Comparison of ENCODE assay signal across 7 mouse cellular contexts in genomic region chr11:75147846-75148168, GRCm38 (mm10). TPM values are rescaled to one million over a fixed set of nuclear protein-coding genes. Genes with fewer than 3 reads are reported as not detected.
DNase-seq lines count a peak whose midpoint lies in the region; ATAC-seq and TF ChIP-seq lines count a peak whose summit lies in the region.

No protein-coding gene starts in this region.

- 0 out of 2 replicates have a peak, but pooled peaks cover 3% of the 10 kb centered on the region for H3K36me3 ChIP-seq in ES-Bruce4 (ENCODE audit: control insufficient read depth, insufficient read depth, low read length, poor library complexity, severe bottlenecking)
- peaks cover 33% of the 10 kb centered on the region for H3K36me3 ChIP-seq in limb, embryonic 15.5 days
- H3K36me3 ChIP-seq in stomach, embryonic 16.5 days (ENCODE audit: control insufficient read depth, insufficient read depth, low read length) = peaks cover 2% of the 10 kb centered on the region; the same call in 1 of the 2 replicates

- H3K4me2 ChIP-seq in limb, embryonic 15.5 days = peak overlapping the region; percentile 10; the same call in 1 of the 2 replicates
- H3K4me2 ChIP-seq in stomach, embryonic 16.5 days (ENCODE audit: low read depth, low read length) = no peak overlapping the region

- no peak for TF ChIP-seq POLR2A in ES-Bruce4 (IDR thresholded peaks at IDR 0.05; ENCODE audit: insufficient read depth, low read length)
- no peak for TF ChIP-seq POLR2A in brain, embryonic 14.5 days (IDR thresholded peaks at IDR 0.05; ENCODE audit: borderline replicate concordance, extremely low read depth, insufficient read depth, insufficient read length, poor library complexity, severe bottlenecking)

- no peaks in the 10 kb centered on the region for H3K9me3 ChIP-seq in ES-Bruce4 (replicated peaks; ENCODE audit: control insufficient read depth, insufficient read depth, low read length, poor library complexity, severe bottlenecking)
- H3K9me3 ChIP-seq in limb, embryonic 15.5 days = no peaks in the 10 kb centered on the region
- H3K9me3 ChIP-seq in stomach, embryonic 16.5 days (replicated peaks; ENCODE audit: control insufficient read depth, low read length) = no peaks in the 10 kb centered on the region

- H3K27ac ChIP-seq in ES-Bruce4 (ENCODE audit: insufficient read depth, low read length) = 0 out of 2 replicates have a peak overlapping the region, but pooled peaks have one; percentile 10
- peak overlapping the region; percentile 86 for H3K27ac ChIP-seq in limb, embryonic 15.5 days
- peak overlapping the region; percentile 95 for H3K27ac ChIP-seq in stomach, embryonic 16.5 days (ENCODE audit: low read length)

- intact Hi-C loops in heart, postnatal 10 days (cut with DNase I) = no loop called here

- 9% methylated on average over 3 of the region's 3 CpGs for WGBS in limb, embryonic 15.5 days
- 16% methylated on average over 3 of the region's 3 CpGs for WGBS in stomach, embryonic 16.5 days

- DNase-seq in brain, embryonic 14.5 days (ENCODE audit: low read depth) = peak; percentile 34
- DNase-seq in heart, postnatal 10 days = peak; percentile 62 to 67
- DNase-seq in thymus, postnatal 36 days = no peak

- H3K9ac ChIP-seq in ES-Bruce4 (ENCODE audit: low read depth, poor library complexity, severe bottlenecking) = no peak overlapping the region
- no peak overlapping the region for H3K9ac ChIP-seq in limb, embryonic 15.5 days
- peak overlapping the region; percentile 57 for H3K9ac ChIP-seq in stomach, embryonic 16.5 days (ENCODE audit: low read length)

- no peak overlapping the region for H3K4me3 ChIP-seq in ES-Bruce4 (ENCODE audit: low read depth, low read length)
- H3K4me3 ChIP-seq in limb, embryonic 15.5 days = no peak overlapping the region
- no peak overlapping the region for H3K4me3 ChIP-seq in stomach, embryonic 16.5 days (replicated peaks; ENCODE audit: low read length)

- TF ChIP-seq CTCF in ES-Bruce4 (IDR thresholded peaks at IDR 0.05; ENCODE audit: low read depth, low read length) = no peak
- TF ChIP-seq CTCF in brain, embryonic 14.5 days (IDR thresholded peaks at IDR 0.05; ENCODE audit: borderline replicate concordance, extremely low read depth, insufficient read depth, insufficient read length) = no peak

- peak; percentile 83 for ATAC-seq in limb, embryonic 15.5 days (ENCODE audit: insufficient number of reproducible peaks, low FRiP score, low TSS enrichment, low read depth)
- ATAC-seq in stomach, embryonic 16.5 days (ENCODE audit: insufficient read depth, low FRiP score) = peak; percentile 88
- ATAC-seq in megakaryocyte-erythroid progenitor cell, adult 5-6 weeks (replicated peaks; ENCODE audit: low FRiP score, low TSS enrichment, poor library complexity, severe bottlenecking) = no peak

- TF ChIP-seq EP300 in ES-Bruce4 (IDR thresholded peaks at IDR 0.05; ENCODE audit: insufficient read depth, low read depth, low read length) = no peak

- no peaks in the 10 kb centered on the region for H3K27me3 ChIP-seq in ES-Bruce4 (ENCODE audit: control insufficient read depth, insufficient read depth, low read length, poor library complexity, severe bottlenecking)
- H3K27me3 ChIP-seq in limb, embryonic 15.5 days = no peaks in the 10 kb centered on the region
- no peaks in the 10 kb centered on the region for H3K27me3 ChIP-seq in stomach, embryonic 16.5 days (ENCODE audit: control insufficient read depth, insufficient read depth, low read length)

- H3K4me1 ChIP-seq in ES-Bruce4 (ENCODE audit: control insufficient read depth, insufficient read depth, low read length) = peaks cover 5% of the 10 kb centered on the region
- peaks cover 34% of the 10 kb centered on the region for H3K4me1 ChIP-seq in limb, embryonic 15.5 days
- H3K4me1 ChIP-seq in stomach, embryonic 16.5 days (ENCODE audit: control insufficient read depth, insufficient read depth, low read length) = peaks cover 24% of the 10 kb centered on the region

RNA-seq across cellular contexts. Expression of gene Hic1, which starts 21.5 kb away (rescaled TPM):
- polyA plus RNA-seq in ES-Bruce4 (2011; ENCODE audit: insufficient read depth, insufficient read length, low read depth, missing spikeins) = 0.28 and 0.38 TPM in 2 replicates
- polyA plus RNA-seq in brain, embryonic 14.5 days (2012; rRNA removed) = 8.3 and 11.7 TPM in 2 replicates
- 10 to 100 TPM; 36.3 to 48.5 TPM for total RNA-seq in heart, postnatal 10 days (2021)
- 17.2 and 21.2 TPM in 2 replicates for polyA plus RNA-seq in limb, embryonic 15.5 days (2015; fragmentation: Nextera tagmentation; extraction: Ambion mirVana)
- polyA plus RNA-seq in stomach, embryonic 16.5 days (2015; fragmentation: Nextera tagmentation; extraction: Ambion mirVana) = 5.1 and 5.9 TPM in 2 replicates
- 0.17 TPM in 1 of 2 replicates, not detected in the other for total RNA-seq in megakaryocyte-erythroid progenitor cell, adult 5-6 weeks (2014; fragmentation: Nextera tagmentation)
- 0.52 TPM in 1 of 2 replicates, not detected in the other for total RNA-seq in megakaryocyte-erythroid progenitor cell, adult 5-6 weeks (2017)

RNA-seq across cellular contexts. Expression of gene Ovca2, which starts 30.8 kb away (rescaled TPM):
- 13.1 and 14.2 TPM in 2 replicates for polyA plus RNA-seq in ES-Bruce4 (2011; ENCODE audit: insufficient read depth, insufficient read length, low read depth, missing spikeins)
- polyA plus RNA-seq in brain, embryonic 14.5 days (2012; rRNA removed) = 20.0 and 23.8 TPM in 2 replicates
- total RNA-seq in heart, postnatal 10 days (2021) = 1 to 10 TPM; 7.8 to 9.5 TPM
- polyA plus RNA-seq in limb, embryonic 15.5 days (2015; fragmentation: Nextera tagmentation; extraction: Ambion mirVana) = 22.5 and 23.3 TPM in 2 replicates
- 19.4 and 23.2 TPM in 2 replicates for polyA plus RNA-seq in stomach, embryonic 16.5 days (2015; fragmentation: Nextera tagmentation; extraction: Ambion mirVana)
- 18.8 and 21.3 TPM in 2 replicates for total RNA-seq in megakaryocyte-erythroid progenitor cell, adult 5-6 weeks (2014; fragmentation: Nextera tagmentation)
- total RNA-seq in megakaryocyte-erythroid progenitor cell, adult 5-6 weeks (2017) = 17.6 and 29.0 TPM in 2 replicates

RNA-seq across cellular contexts. Expression of gene Dph1, which starts 43.2 kb away (rescaled TPM):
- polyA plus RNA-seq in ES-Bruce4 (2011; ENCODE audit: insufficient read depth, insufficient read length, low read depth, missing spikeins) = 11.9 and 16.6 TPM in 2 replicates
- 19.3 and 23.9 TPM in 2 replicates for polyA plus RNA-seq in brain, embryonic 14.5 days (2012; rRNA removed)
- 10 to 100 TPM; 13.9 to 15.6 TPM for total RNA-seq in heart, postnatal 10 days (2021)
- polyA plus RNA-seq in limb, embryonic 15.5 days (2015; fragmentation: Nextera tagmentation; extraction: Ambion mirVana) = 21.1 and 23.3 TPM in 2 replicates
- 20.6 and 20.7 TPM in 2 replicates for polyA plus RNA-seq in stomach, embryonic 16.5 days (2015; fragmentation: Nextera tagmentation; extraction: Ambion mirVana)
- 22.3 and 25.0 TPM in 2 replicates for total RNA-seq in megakaryocyte-erythroid progenitor cell, adult 5-6 weeks (2014; fragmentation: Nextera tagmentation)
- total RNA-seq in megakaryocyte-erythroid progenitor cell, adult 5-6 weeks (2017) = 13.3 and 14.2 TPM in 2 replicates

RNA-seq across cellular contexts. Expression of gene Rtn4rl1, which starts 45.8 kb away (rescaled TPM):
- polyA plus RNA-seq in ES-Bruce4 (2011; ENCODE audit: insufficient read depth, insufficient read length, low read depth, missing spikeins) = 0.96 and 1.6 TPM in 2 replicates
- polyA plus RNA-seq in brain, embryonic 14.5 days (2012; rRNA removed) = 6.6 and 12.1 TPM in 2 replicates
- total RNA-seq in heart, postnatal 10 days (2021) = 10 to 100 TPM; 13.9 to 21.4 TPM
- 4.9 and 5.8 TPM in 2 replicates for polyA plus RNA-seq in limb, embryonic 15.5 days (2015; fragmentation: Nextera tagmentation; extraction: Ambion mirVana)
- 1.3 and 1.4 TPM in 2 replicates for polyA plus RNA-seq in stomach, embryonic 16.5 days (2015; fragmentation: Nextera tagmentation; extraction: Ambion mirVana)
- total RNA-seq in megakaryocyte-erythroid progenitor cell, adult 5-6 weeks (2014; fragmentation: Nextera tagmentation) = not detected in 2 replicates
- 0.80 TPM in 1 of 2 replicates, not detected in the other for total RNA-seq in megakaryocyte-erythroid progenitor cell, adult 5-6 weeks (2017)

Comparison
In these comparisons a context has a peak if more than half of its experiments do, and no peak if none do; other contexts are left out.
1. H3K27ac ChIP-seq: peak in every context shown above with its lines; median percentile 95 in stomach, embryonic 16.5 days; 86 in limb, embryonic 15.5 days; 10 in ES-Bruce4.
2. DNase-seq: peak in brain, embryonic 14.5 days (single experiment) and heart, postnatal 10 days (2 of 2); none in thymus, postnatal 36 days (0 of 2).